Mouse (Mus musculus) lung, embryonic 15.5 days (tissue): ENCODE results near the gene Etfdh. TPM values are rescaled to one million over a fixed set of nuclear protein-coding genes. Genes with fewer than 3 reads are reported as not detected.

Experiments
- ATAC-seq: fragments of 200-750 bp; cut with Nextera tagmentation; 2 replicates; pipeline ENCODE4 v1.8.0; 2017; ENCODE audit warnings: moderate number of reproducible peaks, borderline replicate concordance; ENCODE audit not compliant: low FRiP score, low TSS enrichment; ENCODE audit errors: extremely low read depth
- H3K27ac ChIP-seq: fragments of 300-500 bp; sonication (generic); 2 replicates; pipeline ENCODE4 v1.5.1; 2015; ENCODE audit warnings: moderate library complexity, mild to moderate bottlenecking, inconsistent platforms
- H3K27me3 ChIP-seq: fragments of 300-500 bp; sonication (generic); 2 replicates; pipeline ENCODE4 v1.6.1; 2015; ENCODE audit warnings: inconsistent platforms
- H3K36me3 ChIP-seq: fragments of 300-500 bp; sonication (generic); 2 replicates; pipeline ENCODE4 v1.6.1; 2015; ENCODE audit warnings: inconsistent platforms
- H3K4me1 ChIP-seq: fragments of 300-500 bp; sonication (generic); 2 replicates; pipeline ENCODE4 v1.6.1; 2015; ENCODE audit warnings: inconsistent platforms
- H3K4me2 ChIP-seq: fragments of 300-500 bp; sonication (generic); 2 replicates; pipeline ENCODE4 v1.6.1; 2015; ENCODE audit warnings: inconsistent platforms, mild to moderate bottlenecking, moderate library complexity
- H3K4me3 ChIP-seq: fragments of 300-500 bp; sonication (generic); 2 replicates; pipeline ENCODE4 v1.5.1; 2015; ENCODE audit warnings: mild to moderate bottlenecking, inconsistent platforms
- H3K9ac ChIP-seq: fragments of 300-500 bp; sonication (generic); 2 replicates; pipeline ENCODE4 v1.6.1; 2015; ENCODE audit warnings: inconsistent platforms
- H3K9me3 ChIP-seq: fragments of 300-500 bp; sonication (generic); 2 replicates; pipeline ENCODE4 v1.6.1; 2016; ENCODE audit warnings: inconsistent platforms
- WGBS: fragments of 180-500 bp; shearing (Covaris S2); methylation state at CpG from one replicate; pipeline ENCODE4 v1.1.7; 2015; 5-methylcytosine and 5-hydroxymethylcytosine counted together
- polyA plus RNA-seq: library from polyadenylated mRNA; unstranded; fragments of >200 nt; fragmentation: Nextera tagmentation; extraction: Ambion mirVana; gene quantifications from 2 replicates; pipeline ENCODE4 v1.2.1, GENCODE M21; 2015

The Etfdh gene
- polyA plus RNA-seq, 1 experiment from 2014 or later = 55.6 TPM

GRCm38 (mm10) chr3:79563511-79563910 lies 65.8 kb downstream of the Etfdh start:
- no peak overlapping the region for H3K27ac ChIP-seq
- no peaks in the 10 kb centered on the region for H3K9me3 ChIP-seq
- no peaks in the 10 kb centered on the region for H3K36me3 ChIP-seq
- peaks cover 9% of the 10 kb centered on the region for H3K4me1 ChIP-seq
- no peak overlapping the region for H3K9ac ChIP-seq
- H3K4me2 ChIP-seq = no peak overlapping the region
- 82% methylated on average over 2 of the region's 2 CpGs for WGBS
- H3K4me3 ChIP-seq = no peak overlapping the region
- ATAC-seq = no peak
- H3K27me3 ChIP-seq = no peaks in the 10 kb centered on the region

DNA sequence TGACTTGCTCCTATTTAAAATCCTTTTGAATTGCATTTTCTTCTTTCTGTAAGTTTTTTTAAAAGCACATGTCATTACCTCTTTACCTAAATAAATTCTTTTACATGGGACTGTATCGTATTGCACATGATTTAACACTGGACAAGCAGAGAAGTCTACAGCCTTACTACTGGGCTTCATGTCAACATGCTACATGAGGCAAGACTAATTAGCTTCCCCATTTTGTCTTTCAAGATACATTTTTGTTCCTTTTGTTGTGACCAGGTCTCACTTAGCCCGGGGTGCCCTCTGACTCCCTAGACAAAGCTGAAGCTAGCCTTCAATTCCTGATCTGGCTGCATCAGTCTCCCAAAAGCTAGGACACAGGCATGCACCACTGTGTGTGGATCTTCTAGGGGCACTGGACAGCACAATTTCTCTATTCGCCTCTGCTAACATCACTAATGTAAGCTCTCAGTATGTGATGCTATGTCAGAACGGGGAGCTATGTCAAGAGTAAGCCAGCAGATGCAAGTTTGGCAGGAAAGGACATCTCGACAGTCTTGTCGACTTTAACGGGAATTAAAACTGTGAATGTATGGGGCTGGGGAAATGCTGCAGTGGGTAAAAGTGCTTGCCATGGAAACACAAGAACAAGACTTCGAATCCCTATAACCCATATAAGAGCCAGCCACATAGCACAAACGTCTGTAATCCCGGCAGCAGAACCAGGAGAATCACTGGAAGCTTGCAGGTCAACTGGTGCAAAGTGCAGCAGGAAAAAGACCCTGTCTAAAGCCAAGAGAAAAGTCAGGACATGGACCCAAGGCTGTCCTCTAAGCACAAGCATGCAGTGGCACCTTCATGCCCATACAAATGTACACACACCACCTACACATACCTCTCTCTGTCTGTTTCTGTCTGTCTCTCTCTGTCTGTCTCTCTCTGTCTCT lies 67.2 kb downstream of the Etfdh start:
- WGBS = 84% methylated on average over 10 of the region's 10 CpGs

GRCm38 (mm10) chr3:79560555-79560954 lies 68.7 kb downstream of the Etfdh start:
- WGBS = 93% methylated on average over 6 of the region's 6 CpGs
- ATAC-seq = no peak
- no peak overlapping the region for H3K27ac ChIP-seq
- no peaks in the 10 kb centered on the region for H3K36me3 ChIP-seq
- H3K9me3 ChIP-seq = no peaks in the 10 kb centered on the region
- H3K4me1 ChIP-seq = no peaks in the 10 kb centered on the region; the same call in 1 of the 2 replicates
- no peak overlapping the region for H3K4me3 ChIP-seq
- no peaks in the 10 kb centered on the region for H3K27me3 ChIP-seq
- no peak overlapping the region for H3K9ac ChIP-seq
- no peak overlapping the region for H3K4me2 ChIP-seq

More for the DNA sequence above, 67.2 kb downstream of the Etfdh start:
- Histone ChIP-seq H3K9ac (no peak overlapping the region), H3K27ac (no peak overlapping the region), H3K4me1 (peaks cover 9% of the 10 kb centered on the region), H3K27me3 (no peaks in the 10 kb centered on the region), H3K4me3 (no peak overlapping the region), H3K36me3 (no peaks in the 10 kb centered on the region), H3K4me2 (no peak overlapping the region), H3K9me3 (no peaks in the 10 kb centered on the region)
- no peak for ATAC-seq

DNA sequence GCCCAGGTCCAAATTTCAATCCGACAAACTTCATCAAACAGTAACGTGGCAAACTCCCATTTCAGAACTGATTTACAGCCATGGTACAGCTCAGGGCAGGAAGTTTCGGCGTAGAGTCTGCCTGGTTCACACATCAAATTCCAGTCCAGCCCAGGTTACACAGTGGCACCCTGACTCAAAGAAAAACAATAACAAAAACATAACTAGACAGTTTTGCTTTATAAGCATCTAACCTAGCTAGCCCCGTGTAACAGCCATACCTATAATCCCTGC lies 69.6 kb downstream of the Etfdh start:
- no peak overlapping the region for H3K4me2 ChIP-seq
- no peaks in the 10 kb centered on the region for H3K27me3 ChIP-seq
- H3K27ac ChIP-seq = 0 out of 2 replicates have a peak overlapping the region, but pooled peaks have one; percentile 1
- no peak overlapping the region for H3K4me3 ChIP-seq
- no peaks in the 10 kb centered on the region for H3K36me3 ChIP-seq
- ATAC-seq = no peak
- H3K9me3 ChIP-seq = no peaks in the 10 kb centered on the region
- H3K4me1 ChIP-seq = no peaks in the 10 kb centered on the region; the same call in 1 of the 2 replicates
- WGBS = 76% methylated on average over 5 of the region's 5 CpGs
- H3K9ac ChIP-seq = no peak overlapping the region

DNA sequence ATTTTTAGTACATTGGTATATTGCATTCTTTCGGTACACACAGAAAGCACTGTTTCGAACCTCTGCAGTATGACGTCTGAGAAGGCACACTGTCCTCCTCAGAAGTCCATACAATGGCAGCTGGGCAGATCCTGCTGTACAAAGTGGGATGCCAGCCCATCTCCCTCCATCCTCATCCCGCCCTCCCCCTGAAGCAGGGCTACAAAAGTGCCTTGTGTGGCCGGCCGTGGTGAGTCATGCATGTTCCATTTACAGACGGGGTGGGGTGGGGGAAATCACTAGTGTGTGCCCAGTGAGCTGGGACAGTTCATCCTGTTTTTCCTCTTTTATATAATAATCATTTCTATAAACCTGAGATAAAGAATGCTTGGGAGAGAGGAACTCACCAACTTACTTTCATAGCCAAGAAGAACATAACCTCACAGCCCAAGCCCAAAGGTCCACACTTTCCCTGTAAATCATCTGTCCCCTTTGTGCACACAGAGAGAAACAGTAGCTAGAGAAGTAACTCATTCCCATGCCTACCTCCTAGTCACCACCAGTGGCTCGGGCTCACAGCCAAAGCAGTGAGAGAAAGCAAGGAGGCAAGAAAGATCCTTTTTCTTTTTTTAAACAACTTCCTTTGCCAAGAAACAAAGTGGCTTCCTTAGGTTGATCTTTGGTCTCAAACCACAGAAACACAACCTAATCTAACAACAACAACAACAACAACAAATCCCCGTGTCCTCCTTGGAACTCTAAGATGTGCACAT lies 70.1 kb downstream of the Etfdh start:
- Histone ChIP-seq H3K27ac (0 out of 2 replicates have a peak overlapping the region, but pooled peaks have one; percentile 1), H3K4me3 (no peak overlapping the region), H3K9me3 (no peaks in the 10 kb centered on the region), H3K9ac (no peak overlapping the region), H3K27me3 (no peaks in the 10 kb centered on the region), H3K4me2 (no peak overlapping the region), H3K4me1 (no peaks in the 10 kb centered on the region; the same call in 1 of the 2 replicates), H3K36me3 (no peaks in the 10 kb centered on the region)
- no peak for ATAC-seq
- 66% methylated on average over 9 of the region's 9 CpGs for WGBS

DNA sequence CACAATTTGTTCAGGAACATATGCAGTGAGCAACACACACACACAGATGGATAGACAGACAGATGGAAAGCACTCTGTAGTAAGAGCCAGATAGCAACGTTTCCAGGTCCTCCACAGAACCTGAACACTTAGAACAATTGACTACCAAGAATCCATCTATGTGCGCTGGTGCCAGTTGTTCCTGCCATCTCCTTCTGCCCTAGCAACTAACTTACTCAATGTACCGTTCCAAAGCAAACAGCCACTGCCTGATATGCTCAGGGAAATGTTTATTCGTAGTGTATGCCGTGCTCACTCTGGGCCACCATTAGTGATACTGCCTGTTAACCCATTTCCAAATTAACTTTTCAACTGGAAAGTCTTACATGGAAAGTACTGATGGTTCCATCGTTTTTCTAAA lies 74.2 kb downstream of the Etfdh start:
- H3K9me3 ChIP-seq = no peaks in the 10 kb centered on the region
- WGBS = 82% methylated on average over 6 of the region's 6 CpGs
- ATAC-seq = no peak
- H3K36me3 ChIP-seq = no peaks in the 10 kb centered on the region
- H3K9ac ChIP-seq = no peak overlapping the region
- H3K27me3 ChIP-seq = no peaks in the 10 kb centered on the region
- no peak overlapping the region for H3K4me2 ChIP-seq
- H3K4me3 ChIP-seq = no peak overlapping the region
- no peaks in the 10 kb centered on the region; the same call in 1 of the 2 replicates for H3K4me1 ChIP-seq
- no peak overlapping the region for H3K27ac ChIP-seq

Other genes with a start within 250 kb of the Etfdh start
- gene Fnip2, start 61.7 kb downstream of the Etfdh start, polyA plus RNA-seq = 3.5 and 4.4 TPM in 2 replicates
- gene Ppid, start 38.2 kb downstream of the Etfdh start, polyA plus RNA-seq = 157 and 161 TPM in 2 replicates
- 34.9 and 36.4 TPM in 2 replicates for gene 4930579G24Rik, start 421 bp downstream of the Etfdh start, polyA plus RNA-seq
- gene Rxfp1, start 108.4 kb upstream of the Etfdh start, polyA plus RNA-seq = 0.63 and 1.3 TPM in 2 replicates
- gene Tmem144, start 223.3 kb upstream of the Etfdh start, polyA plus RNA-seq = 4.9 and 5.2 TPM in 2 replicates